ENCODE assay signal across 29 mouse cellular contexts in genomic region chr13:117619544-117619943, GRCm38 (mm10). TPM values are rescaled to one million over a fixed set of nuclear protein-coding genes. Genes with fewer than 3 reads are reported as not detected.
"Had no signal": no experiment of that assay in that cellular context is flagged by ENCODE, and none has a peak within 500 bp of the region (broad histone marks: within the 10 kb centered on the region; RNA-seq: fewer than 3 reads in every experiment).

No protein-coding gene starts in this region.

- H3K9ac ChIP-seq: embryonic facial prominence, embryonic 12.5 days; embryonic facial prominence, embryonic 13.5 days; embryonic facial prominence, embryonic 15.5 days; forebrain, embryonic 12.5 days; forebrain, embryonic 13.5 days; forebrain, embryonic 15.5 days; forebrain, postnatal 0 days had no signal

- H3K27me3 ChIP-seq: embryonic facial prominence, embryonic 12.5 days; embryonic facial prominence, embryonic 13.5 days; embryonic facial prominence, embryonic 15.5 days; forebrain, embryonic 12.5 days; forebrain, embryonic 13.5 days; forebrain, embryonic 15.5 days had no signal

- H3K4me3 ChIP-seq: embryonic facial prominence, embryonic 10.5 days; embryonic facial prominence, embryonic 12.5 days; embryonic facial prominence, embryonic 13.5 days; embryonic facial prominence, embryonic 15.5 days; erythroblast, embryonic 14.5 days; forebrain, embryonic 10.5 days; forebrain, embryonic 12.5 days; forebrain, embryonic 13.5 days; forebrain, embryonic 15.5 days; gastrocnemius, adult 2 months had no signal

- H3K4me1 ChIP-seq: embryonic facial prominence, embryonic 10.5 days; embryonic facial prominence, embryonic 12.5 days; embryonic facial prominence, embryonic 13.5 days; embryonic facial prominence, embryonic 15.5 days; forebrain, embryonic 10.5 days; forebrain, embryonic 12.5 days; forebrain, embryonic 13.5 days; forebrain, embryonic 15.5 days had no signal

- H3K9me3 ChIP-seq: embryonic facial prominence, embryonic 10.5 days; embryonic facial prominence, embryonic 12.5 days; embryonic facial prominence, embryonic 13.5 days; embryonic facial prominence, embryonic 15.5 days; forebrain, embryonic 10.5 days; forebrain, embryonic 12.5 days; forebrain, embryonic 13.5 days; forebrain, embryonic 15.5 days had no signal

- H3K27ac ChIP-seq: embryonic facial prominence, embryonic 10.5 days; embryonic facial prominence, embryonic 12.5 days; embryonic facial prominence, embryonic 13.5 days; embryonic facial prominence, embryonic 15.5 days; forebrain, embryonic 10.5 days; forebrain, embryonic 12.5 days; forebrain, embryonic 13.5 days; forebrain, embryonic 15.5 days; gastrocnemius, adult 2 months had no signal

- H3K36me3 ChIP-seq: embryonic facial prominence, embryonic 10.5 days; embryonic facial prominence, embryonic 12.5 days; embryonic facial prominence, embryonic 13.5 days; embryonic facial prominence, embryonic 15.5 days; forebrain, embryonic 10.5 days; forebrain, embryonic 12.5 days; forebrain, embryonic 15.5 days had no signal

- H3K4me2 ChIP-seq: embryonic facial prominence, embryonic 12.5 days; embryonic facial prominence, embryonic 13.5 days; embryonic facial prominence, embryonic 15.5 days; forebrain, embryonic 12.5 days; forebrain, embryonic 13.5 days; forebrain, embryonic 15.5 days had no signal

- DNase-seq: cerebellum, adult 2 months; cerebellum, adult 8-10 months; cerebellum, adult 9-10 months; cerebellum, adult 9-11 months; cerebellum, postnatal 10 days; cerebellum, postnatal 14 days; cerebellum, postnatal 25 days; cerebellum, postnatal 36 days; embryo, embryonic 11 days; forebrain, postnatal 0 days; gastrocnemius, adult 2 months; gastrocnemius, postnatal 10 days; gastrocnemius, postnatal 14 days; gastrocnemius, postnatal 25 days; gastrocnemius, postnatal 36 days; heart, adult 11 months; heart, adult 18-20 months had no signal

- ATAC-seq: forebrain, embryonic 13.5 days; forebrain, embryonic 14.5 days; forebrain, embryonic 15.5 days; forebrain, embryonic 16.5 days; forebrain, postnatal 0 days had no signal

RNA-seq across cellular contexts. Expression of gene Hcn1, which starts 17.4 kb away (rescaled TPM):
- polyA plus RNA-seq: gonadal fat pad, adult 2 months had no signal
